Mouse (Mus musculus): ENCODE data around the gene Chmp4b. TPM values are rescaled to one million over a fixed set of nuclear protein-coding genes. Genes with fewer than 3 reads are reported as not detected.

The Chmp4b gene
- total and polyA plus RNA-seq, 3 experiments, result 118 to 196 TPM; not detected in 1

GRCm38 (mm10) chr2:154735416-154735815, 83.9 kb downstream of the Chmp4b start (continued):
- TF ChIP-seq GATA1 (IDR thresholded peaks at IDR 0.05; ENCODE audit: low read depth, low read length), result no peak
- no peak for TF ChIP-seq MEF2A (IDR thresholded peaks at IDR 0.05; ENCODE audit: extremely low read depth, insufficient replicate concordance, low read depth, low read length, poor library complexity, severe bottlenecking)

- DNase-seq (ENCODE audit: low read depth, low spot score), result no peak
Measured at GRCm38 (mm10) chr2:154735986-154736385, 84.5 kb downstream of the Chmp4b start.

GRCm38 (mm10) chr2:154738621-154739020, 87.1 kb downstream of the Chmp4b start:
- no peak for DNase-seq (ENCODE audit: low read depth, low spot score)
- peaks cover 8 to 11% of the 10 kb centered on the region in 2 experiments for H3K27me3 ChIP-seq (ENCODE audit: control insufficient read depth in 1 of 2, insufficient read depth in 2 of 2, low read length in 2 of 2)
- no peak overlapping the region for H3K9ac ChIP-seq (ENCODE audit: control insufficient read depth, low read depth, low read length, poor library complexity, severe bottlenecking)
- H3K79me2 ChIP-seq (ENCODE audit: control insufficient read depth, insufficient read depth, low read length, poor library complexity), result no peaks in the 10 kb centered on the region
- H3K4me1 ChIP-seq (ENCODE audit: control insufficient read depth in 1 of 2, insufficient read depth in 2 of 2, low read length in 2 of 2), result no peaks in the 10 kb centered on the region
- no peak overlapping the region for H3K27ac ChIP-seq (ENCODE audit: control insufficient read depth, low read depth, low read length)
- no peaks in the 10 kb centered on the region for H3K36me3 ChIP-seq (ENCODE audit: control insufficient read depth in 1 of 2, insufficient read depth in 2 of 2, low read length in 2 of 2)
- H3K9me3 ChIP-seq (replicated peaks; ENCODE audit: insufficient read depth, low read length), result no peaks in the 10 kb centered on the region
- no peak overlapping the region for H3K4me3 ChIP-seq (ENCODE audit: control insufficient read depth in 1 of 2, insufficient read depth in 1 of 2, low read depth in 2 of 2, low read length in 2 of 2)
- TF ChIP-seq ZMIZ1 (IDR thresholded peaks at IDR 0.05; ENCODE audit: low read depth, low read length) (no peak), EP300 (IDR thresholded peaks at IDR 0.05; ENCODE audit: low read depth in 1 of 2, low read length in 2 of 2) (no peak)

More at GRCm38 (mm10) chr2:154735986-154736385, 84.5 kb downstream of the Chmp4b start:
- Histone ChIP-seq H3K9me3 (replicated peaks; ENCODE audit: insufficient read depth, low read length) (no peaks in the 10 kb centered on the region), H3K27me3 (ENCODE audit: control insufficient read depth in 1 of 2, insufficient read depth in 2 of 2, low read length in 2 of 2) (peaks cover 1 to 2% of the 10 kb centered on the region in 2 experiments; a peak in 3 of 4 replicates), H3K27ac (ENCODE audit: control insufficient read depth, low read depth, low read length) (no peak overlapping the region), H3K4me1 (ENCODE audit: control insufficient read depth in 1 of 2, insufficient read depth in 2 of 2, low read length in 2 of 2) (peaks cover 0 to 4% of the 10 kb centered on the region in 2 experiments; a peak in 1 of 4 replicates), H3K79me2 (ENCODE audit: control insufficient read depth, insufficient read depth, low read length, poor library complexity) (no peaks in the 10 kb centered on the region), H3K9ac (ENCODE audit: control insufficient read depth, low read depth, low read length, poor library complexity, severe bottlenecking) (no peak overlapping the region), H3K36me3 (ENCODE audit: control insufficient read depth in 1 of 2, insufficient read depth in 2 of 2, low read length in 2 of 2) (no peaks in the 10 kb centered on the region; a peak in 1 of 4 replicates), H3K4me3 (ENCODE audit: control insufficient read depth in 1 of 2, insufficient read depth in 1 of 2, low read depth in 2 of 2, low read length in 2 of 2) (no peak overlapping the region)
- TF ChIP-seq NELFE (IDR thresholded peaks at IDR 0.05; ENCODE audit: low read depth, low read length) (no peak), RCOR1 (IDR thresholded peaks at IDR 0.05; ENCODE audit: low read depth, low read length) (no peak), GABPA (IDR thresholded peaks at IDR 0.05; ENCODE audit: low read depth, low read length) (no peak), HCFC1 (IDR thresholded peaks at IDR 0.05; ENCODE audit: low read depth, low read length) (no peak), MXI1 (IDR thresholded peaks at IDR 0.05; ENCODE audit: low read depth, low read length) (no peak), ZC3H11A (IDR thresholded peaks at IDR 0.05; ENCODE audit: low read depth, low read length) (no peak), KAT2A (conservative IDR thresholded peaks at IDR 0.05; ENCODE audit: low read depth, low read length) (no peak), ETS1 (IDR thresholded peaks at IDR 0.05; ENCODE audit: low read depth, low read length) (no peak), SMC3 (IDR thresholded peaks at IDR 0.05; ENCODE audit: low read depth, low read length) (no peak), ELF1 (IDR thresholded peaks at IDR 0.05; ENCODE audit: low read depth, low read length) (no peak)
